Mouse (Mus musculus) embryonic stem cell, embryonic (primary cell): ENCODE data around the gene Rps29.

Experiments used
- CTCF ChIA-PET, 4 experiments: fragments of 300-600 bp in 2 of 4; fragments of 350-600 bp in 2 of 4; sonication (Branson Sonifier 250); formaldehyde crosslinking; loops; one replicate each; lab custom pipeline; 2022; ENCODE audit warnings: inconsistent platforms in 2 of 4; lab: Charles Lee
- POLR2A ChIA-PET, 4 experiments: fragments of 300-600 bp in 2 of 4; fragments of 350-600 bp in 2 of 4; sonication (Branson Sonifier 250); formaldehyde crosslinking; loops; one replicate each; lab custom pipeline; 2022; ENCODE audit warnings: antibody characterized with exemption in 4 of 4, inconsistent platforms in 1 of 4; lab: Charles Lee

Gene Rps29

GRCm38 (mm10) chr12:69122801-69123200 lies 36.2 kb downstream of the Rps29 start:
- ChIA-PET POLR2A (no interaction called here), CTCF (no interaction called here)

- ChIA-PET POLR2A (interaction anchor here in 3 of 4 experiments (0.5 to 2.6 kb wide), 9 partner anchors 8 to 561 kb away, joined by 3 to 9 read pairs (median 4); partner anchors contain the start of gene Rps29 (in 2 of the 3)), CTCF (interaction anchor here in 2 of 4 experiments (0.6 to 1.1 kb wide), 3 partner anchors 26 to 176 kb away, joined by 3 to 4 read pairs (median 3); partner anchors contain the start of gene Gm49383 (in 1 of the 2))
Measured at GRCm38 (mm10) chr12:69119908-69120307, 39.1 kb downstream of the Rps29 start.
